Mouse (Mus musculus): ENCODE measurements around the gene Nmb.

The Nmb gene

DNA sequence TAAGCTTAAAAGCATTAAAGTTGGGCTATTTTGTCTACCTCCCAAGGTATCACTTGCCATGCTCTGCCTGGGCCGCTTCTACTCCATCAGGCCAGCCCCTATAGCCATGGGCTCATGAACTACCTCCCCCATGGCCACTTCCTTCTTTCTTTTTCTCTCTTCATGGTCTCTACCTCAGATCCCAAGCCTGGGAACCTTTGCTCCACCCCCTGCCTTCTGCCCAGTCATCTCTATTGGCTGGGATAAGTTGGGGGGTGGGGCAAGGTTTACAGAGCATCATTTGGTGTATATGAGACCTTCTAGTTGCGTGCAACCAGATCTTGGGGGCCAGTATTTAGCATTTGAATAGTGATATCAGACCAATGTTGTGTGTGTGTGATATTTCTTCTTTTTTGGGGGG is 42.4 kb downstream of the Nmb start:
- no peak for DNase-seq (ENCODE audit: extremely low spot score, low read depth, low spot score)

- DNase-seq (ENCODE audit: extremely low spot score, low read depth, low spot score), result peak; percentile 93
These were observed 44.1 kb downstream of the Nmb start, which contains the start of gene Zscan2 for GRCm38 (mm10) chr7:80860729-80861274. TSS of gene Zscan2 (plus strand) at chr7:80860920.

- DNase-seq (ENCODE audit: extremely low spot score, low read depth, low spot score), result peak; percentile 47
These were observed 44.6 kb downstream of the Nmb start for GRCm38 (mm10) chr7:80860227-80860626.

DNA sequence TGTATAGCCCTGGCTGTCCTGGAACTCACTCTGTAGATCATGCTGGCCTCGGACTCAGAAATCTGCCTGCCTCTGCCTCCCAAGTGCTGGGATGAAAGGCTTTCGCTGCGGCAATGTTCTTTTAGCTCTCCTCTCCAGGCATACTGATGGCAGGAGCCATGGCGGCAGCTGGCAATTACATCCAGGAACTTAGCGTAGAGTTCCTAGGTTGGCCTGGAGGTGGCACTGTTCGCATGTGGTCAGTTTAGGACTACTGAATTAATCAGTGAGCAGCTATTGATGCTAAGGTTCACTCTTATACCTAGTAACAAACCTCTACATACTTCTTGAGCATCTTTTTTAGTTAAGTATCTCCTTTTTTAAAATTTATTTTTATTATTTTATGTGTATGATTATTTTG is 47.7 kb downstream of the Nmb start:
- DNase-seq (ENCODE audit: extremely low spot score, low read depth, low spot score), result peak; percentile 42

GRCm38 (mm10) chr7:80855316-80855715 is 49.6 kb downstream of the Nmb start:
- no peak for DNase-seq (ENCODE audit: extremely low spot score, low read depth, low spot score)

GRCm38 (mm10) chr7:80853218-80853617 is 51.7 kb downstream of the Nmb start:
- DNase-seq (ENCODE audit: extremely low spot score, low read depth, low spot score), result no peak
